Mouse (Mus musculus): ENCODE data around the gene Arl15.
A peak's percentile ranks its signal among the peaks of the same experiment; 100 is the strongest.

The Arl15 gene

DNA sequence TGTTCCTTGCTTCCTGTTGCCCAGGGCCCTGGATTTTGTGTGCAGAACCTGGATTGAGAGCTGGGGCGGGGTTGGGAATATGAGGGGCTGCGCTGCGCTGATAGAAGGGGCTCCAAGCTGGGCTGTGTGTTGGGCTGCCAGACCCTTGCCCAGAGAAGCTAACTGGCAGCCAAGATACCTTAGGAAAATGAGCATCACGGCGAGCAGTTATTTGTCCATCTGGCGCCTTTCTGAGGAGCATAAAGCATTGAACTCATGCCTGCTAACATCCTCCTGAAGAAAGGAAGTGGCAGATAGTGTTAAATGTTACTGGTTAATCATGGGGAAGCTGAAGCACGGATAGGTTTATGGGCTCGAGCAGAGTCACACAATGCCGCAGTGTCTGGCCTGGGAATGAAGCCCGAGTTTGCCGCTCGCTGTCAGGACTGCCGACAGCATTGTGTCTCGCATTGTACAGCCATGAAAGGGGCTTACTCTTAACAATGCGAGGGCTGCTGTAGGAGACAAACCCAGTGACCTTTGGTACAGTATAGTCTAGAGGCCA, 123.6 kb downstream of the Arl15 start:
- DNase-seq (ENCODE audit: inconsistent ontology term): peak; percentile 88

DNA sequence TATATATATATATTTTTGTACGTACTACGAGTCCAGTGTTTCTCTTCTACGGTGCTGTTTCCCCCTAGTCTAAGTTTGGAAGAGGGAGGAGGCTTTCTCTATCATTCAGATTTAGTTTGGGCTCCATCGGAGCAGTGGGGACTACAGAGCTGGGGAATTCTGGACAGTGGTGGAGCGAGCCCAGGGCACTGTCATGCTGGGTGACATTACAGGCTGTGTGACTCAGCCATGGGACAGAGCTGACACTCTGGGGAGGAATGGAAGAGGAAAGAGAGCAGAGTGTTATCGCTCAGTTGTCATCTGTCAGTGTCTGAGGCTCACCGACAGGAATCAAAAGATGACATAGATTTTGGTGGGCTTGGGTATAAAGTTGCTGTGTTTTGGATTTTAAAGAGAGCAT, 124.4 kb downstream of the Arl15 start:
- peak; percentile 66 for DNase-seq (ENCODE audit: inconsistent ontology term)

DNA sequence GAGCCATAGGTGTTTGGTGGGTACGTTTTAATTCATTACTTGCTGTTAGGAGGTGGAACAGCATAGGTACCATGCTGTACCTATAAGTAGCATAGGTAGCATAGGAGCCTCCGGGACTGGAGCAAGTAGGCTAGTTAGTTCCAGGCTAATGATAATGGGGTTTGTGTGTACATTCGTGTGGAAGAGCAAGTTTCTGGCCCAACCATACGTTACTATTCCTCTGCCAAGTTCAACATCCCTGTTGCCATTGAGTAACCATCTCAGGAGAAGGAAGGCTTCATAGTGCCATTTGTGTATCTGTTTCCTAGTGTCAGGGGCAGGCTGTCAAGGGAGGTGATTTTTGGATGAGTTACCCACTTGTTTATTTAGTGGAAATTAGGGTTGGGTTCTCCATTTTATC, 141.4 kb downstream of the Arl15 start:
- no peak for DNase-seq (ENCODE audit: inconsistent ontology term)

- DNase-seq (ENCODE audit: inconsistent ontology term): no peak
Measured at GRCm38 (mm10) chr13:113937231-113937630, 142.9 kb downstream of the Arl15 start.

GRCm38 (mm10) chr13:113938561-113938960, 144.3 kb downstream of the Arl15 start:
- no peak for DNase-seq (ENCODE audit: inconsistent ontology term)

GRCm38 (mm10) chr13:113939097-113939496, 144.8 kb downstream of the Arl15 start:
- DNase-seq (ENCODE audit: inconsistent ontology term): no peak

DNA sequence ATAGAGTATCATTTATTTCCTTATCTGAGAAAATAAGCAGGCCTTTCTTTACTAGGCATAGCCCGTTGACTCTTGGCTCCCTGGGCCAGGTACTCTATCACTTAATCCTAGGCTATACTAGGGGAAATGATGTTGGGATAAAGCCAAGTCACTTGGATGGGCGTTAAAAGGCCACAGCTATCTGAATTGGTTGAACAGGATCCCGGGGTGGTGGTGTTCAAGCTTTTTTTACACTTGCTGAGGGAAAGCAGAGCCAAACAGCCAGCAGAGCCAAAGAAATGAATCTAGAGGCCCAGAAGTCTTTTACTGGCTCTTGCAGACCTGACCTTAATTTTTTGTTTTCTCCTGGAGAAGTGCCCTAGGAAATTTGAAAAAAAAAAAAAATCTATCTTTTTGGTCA, 145.4 kb downstream of the Arl15 start:
- no peak for DNase-seq (ENCODE audit: inconsistent ontology term)

- no peak for DNase-seq (ENCODE audit: inconsistent ontology term)
Measured at GRCm38 (mm10) chr13:113940151-113940550, 145.8 kb downstream of the Arl15 start.

DNA sequence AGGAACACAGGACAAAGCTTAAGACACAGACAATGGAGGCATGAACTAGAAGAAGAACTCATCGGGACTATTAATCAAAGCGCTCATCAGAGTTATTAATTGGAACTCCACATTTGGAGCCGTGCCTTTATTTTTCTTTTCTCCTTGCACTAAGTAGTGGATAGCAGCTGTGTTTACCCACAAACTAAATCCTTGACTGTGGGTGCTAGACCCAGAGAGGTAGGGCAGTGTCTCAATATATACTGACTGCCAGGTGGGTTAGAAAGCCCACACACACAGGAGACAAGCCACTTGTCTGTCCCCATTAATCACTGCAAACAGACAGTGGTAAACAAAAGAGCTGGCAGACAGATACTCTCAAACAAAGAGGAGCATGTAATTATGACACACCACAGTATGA, 147.6 kb downstream of the Arl15 start:
- peak; percentile 62 for DNase-seq (ENCODE audit: inconsistent ontology term)

GRCm38 (mm10) chr13:113947546-113947945, 153.2 kb downstream of the Arl15 start:
- DNase-seq (ENCODE audit: inconsistent ontology term): peak; percentile 46

DNA sequence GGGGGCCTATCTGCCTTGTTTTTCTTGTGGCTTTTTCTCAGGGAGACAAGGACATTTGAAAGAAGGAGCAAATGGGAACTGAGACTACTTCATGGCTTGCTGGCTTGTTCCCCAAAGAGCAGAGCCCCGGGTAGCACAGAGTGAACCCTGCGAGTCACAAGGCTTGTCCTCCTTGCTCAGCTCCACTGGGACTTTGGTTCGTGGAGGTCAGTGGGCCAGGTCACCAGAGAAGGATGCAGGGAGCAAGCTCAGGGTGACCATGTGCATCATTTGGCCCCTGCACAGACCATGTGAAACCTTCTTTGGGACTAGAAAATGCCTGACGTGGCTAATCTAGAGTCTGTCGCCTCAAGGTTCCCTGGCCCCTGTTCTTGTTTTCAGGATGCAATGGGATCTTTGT, 155.4 kb downstream of the Arl15 start:
- DNase-seq (ENCODE audit: inconsistent ontology term): no peak

DNA sequence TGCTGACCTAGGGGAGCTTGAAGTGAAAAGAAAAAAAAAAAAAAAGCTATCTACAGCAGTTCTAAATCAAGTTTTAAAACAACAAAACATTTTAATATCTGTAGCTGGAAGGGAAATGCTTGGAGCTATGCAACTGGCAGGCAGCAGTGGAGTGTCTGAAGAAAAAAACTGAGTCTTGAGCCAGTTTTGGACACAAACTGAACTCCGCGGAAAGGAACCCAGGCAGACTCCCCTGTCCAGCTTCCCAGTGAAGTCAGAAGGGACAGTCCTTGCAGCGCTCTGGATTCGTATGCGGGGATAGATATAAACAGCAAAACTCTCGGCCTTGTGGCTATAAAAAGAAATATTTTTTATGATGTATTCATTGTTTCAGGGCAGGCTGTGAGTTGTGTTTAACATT, 155.8 kb downstream of the Arl15 start:
- no peak for DNase-seq (ENCODE audit: inconsistent ontology term)

GRCm38 (mm10) chr13:113957438-113957837, 163.1 kb downstream of the Arl15 start:
- DNase-seq (ENCODE audit: inconsistent ontology term): no peak

- no peak for DNase-seq (ENCODE audit: inconsistent ontology term)
Measured at GRCm38 (mm10) chr13:113964945-113965344, 170.6 kb downstream of the Arl15 start.

DNA sequence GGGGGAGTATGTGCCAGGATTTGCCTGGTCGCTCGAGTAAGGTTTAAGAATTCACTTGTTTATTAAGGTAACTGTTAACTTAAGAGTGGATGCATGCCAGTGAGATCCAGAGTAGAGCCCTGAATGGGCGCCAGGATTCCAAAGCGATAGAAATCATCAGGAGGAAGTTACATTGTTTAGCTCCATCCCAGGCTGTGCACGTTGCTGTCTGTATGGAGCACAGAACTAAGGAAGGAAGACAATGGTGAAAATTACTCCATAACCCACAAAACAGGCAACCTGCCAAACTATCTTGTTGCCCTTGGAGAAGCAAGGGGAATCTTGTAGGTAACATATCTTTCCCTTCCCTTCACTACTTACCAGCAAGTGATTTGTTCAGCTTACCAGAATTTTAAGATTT, 176.4 kb downstream of the Arl15 start:
- peak; percentile 70 for DNase-seq (ENCODE audit: inconsistent ontology term)

DNA sequence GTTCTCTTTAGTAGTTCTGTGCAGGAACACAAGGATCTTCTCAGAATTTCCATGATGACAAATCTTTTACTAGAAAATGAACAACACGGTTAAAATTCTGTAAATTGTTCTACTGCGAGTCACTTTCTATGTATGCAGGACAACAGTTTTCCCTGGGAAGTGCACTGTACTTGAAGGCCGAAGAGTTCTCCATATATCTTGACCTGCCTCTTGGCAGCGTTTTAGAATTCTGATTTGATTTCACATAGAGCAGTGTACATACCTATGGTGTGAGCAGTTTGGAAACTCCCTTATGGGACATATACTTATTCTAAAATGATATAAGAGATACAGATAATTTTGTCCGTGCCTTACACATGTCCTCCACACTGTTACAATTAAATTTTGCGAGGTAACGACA, 178.1 kb downstream of the Arl15 start:
- DNase-seq (ENCODE audit: inconsistent ontology term): peak; percentile 84

DNA sequence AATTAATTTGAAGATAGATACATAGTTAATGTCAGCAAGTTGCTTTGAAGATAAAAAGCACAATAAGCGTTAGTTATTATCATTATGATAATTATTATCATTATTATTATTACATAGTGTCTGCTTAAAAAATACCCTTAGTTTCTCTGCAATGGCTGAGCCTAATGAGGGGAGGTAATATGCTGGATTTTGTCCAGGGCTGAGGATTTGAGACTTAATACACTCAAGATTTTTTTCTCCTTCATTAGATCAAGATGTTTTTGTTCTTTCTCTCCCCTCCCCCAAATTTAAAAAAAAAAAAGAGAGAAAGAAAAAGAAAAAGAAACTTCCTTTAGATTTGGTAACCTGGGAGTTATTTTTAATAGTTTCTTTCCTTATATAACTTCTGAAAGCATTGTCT, 180.6 kb downstream of the Arl15 start:
- DNase-seq (ENCODE audit: inconsistent ontology term): no peak

DNA sequence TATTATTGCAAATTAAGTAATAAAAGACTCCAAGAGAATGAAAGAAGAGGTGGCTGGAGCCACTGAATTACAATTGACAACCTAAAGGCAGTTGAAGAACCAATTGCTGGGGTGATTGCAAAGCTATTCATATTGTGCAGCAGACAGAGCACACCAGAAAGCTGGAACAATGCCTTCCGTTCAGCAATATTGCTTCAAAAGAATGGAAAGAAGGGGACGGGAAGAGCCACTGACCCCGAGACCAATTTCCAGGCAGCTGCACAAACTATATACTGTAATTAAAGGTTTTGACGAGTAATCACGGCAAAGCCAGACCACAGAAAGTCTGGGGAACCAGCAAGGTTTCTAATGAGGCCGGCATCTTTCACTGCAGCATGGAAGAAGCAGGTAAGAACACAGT, 181.4 kb downstream of the Arl15 start:
- peak; percentile 91 for DNase-seq (ENCODE audit: inconsistent ontology term)

GRCm38 (mm10) chr13:113976936-113977335, 182.6 kb downstream of the Arl15 start:
- no peak for DNase-seq (ENCODE audit: inconsistent ontology term)

DNA sequence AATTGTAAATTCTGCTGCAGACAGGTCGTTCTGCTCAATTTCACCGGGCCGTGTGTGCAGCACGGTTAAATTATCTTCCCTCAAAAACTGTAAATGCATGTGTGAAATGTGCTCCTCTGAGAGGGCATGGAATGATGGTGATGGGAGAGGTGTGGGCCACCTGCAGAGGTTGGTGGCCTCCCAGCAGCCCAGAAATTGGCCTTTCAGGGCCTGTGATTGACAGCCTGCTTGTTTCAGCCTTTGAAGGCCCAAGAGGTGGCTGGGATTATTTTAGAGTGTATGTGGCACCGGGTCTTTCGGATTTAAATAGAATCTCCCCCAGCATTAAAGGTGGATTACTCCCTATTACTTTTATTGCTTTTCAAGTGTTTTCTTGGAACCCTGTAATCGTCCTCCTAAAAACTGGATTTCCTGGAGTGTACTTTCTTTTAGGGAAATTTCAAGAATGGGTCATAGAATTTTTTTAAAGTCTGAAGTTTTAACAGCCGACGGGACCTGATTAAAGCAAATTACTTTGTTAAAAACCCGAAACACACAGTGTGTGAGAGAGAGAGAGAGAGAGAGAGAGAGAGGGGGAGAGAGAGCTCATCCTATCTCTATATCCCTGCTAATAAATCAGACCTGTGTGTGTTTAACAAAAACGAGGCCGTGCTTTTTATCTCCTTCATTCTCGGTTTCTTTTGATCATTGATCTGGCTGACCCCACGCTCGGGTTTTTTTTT, 186.6 kb downstream of the Arl15 start:
- no peak for DNase-seq (ENCODE audit: inconsistent ontology term)

DNA sequence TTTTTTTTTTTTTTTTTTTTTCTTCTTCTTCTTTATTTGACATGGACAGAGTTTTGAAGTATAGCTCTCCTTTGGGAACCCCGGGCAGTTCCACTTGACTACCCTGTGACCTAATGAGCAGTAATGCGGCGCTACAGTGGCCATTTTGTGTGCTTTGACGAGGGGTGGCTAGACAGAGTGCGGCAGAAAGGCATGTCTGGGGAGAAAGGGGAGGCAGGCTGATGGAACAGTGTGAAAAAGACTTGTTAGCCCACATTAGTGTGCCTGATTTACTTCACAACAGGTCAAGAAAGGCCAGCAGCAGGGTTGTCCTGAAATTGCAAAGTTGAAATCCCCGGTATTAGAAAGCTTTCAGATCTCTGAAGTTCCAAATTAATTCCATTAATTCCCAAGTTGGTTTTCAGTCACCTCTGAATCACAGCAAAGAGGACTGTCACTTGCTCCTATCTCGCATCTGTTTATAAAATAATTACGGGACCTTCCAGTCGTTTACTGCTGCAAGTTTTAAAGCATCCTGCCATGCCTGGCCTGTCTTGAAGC, 187.2 kb downstream of the Arl15 start:
- DNase-seq (ENCODE audit: inconsistent ontology term): peak; percentile 61

- peak; percentile 75 for DNase-seq (ENCODE audit: inconsistent ontology term)
Measured at GRCm38 (mm10) chr13:113983633-113984032, 189.3 kb downstream of the Arl15 start.

- DNase-seq (ENCODE audit: inconsistent ontology term): no peak
Measured at GRCm38 (mm10) chr13:113984491-113984890, 190.2 kb downstream of the Arl15 start.

All from Muller cell, postnatal 12 days (primary cell).